Mouse (Mus musculus) c-Kit-negative CD71-positive TER-119-positive erythroid progenitor cells, embryonic 14.5 days (primary cell): Measurements from ENCODE around the gene Tctn1.

ENCODE experiments used
- DNase-seq: peaks from one replicate; pipeline ENCODE4 v3.0.0-alpha.2; 2013; ENCODE audit warnings: low read depth, low spot score

The Tctn1 gene

GRCm38 (mm10) chr5:122285767-122286150 is 21.5 kb upstream of the Tctn1 start:
- DNase-seq = no peak

- DNase-seq = no peak
These were observed 20.9 kb upstream of the Tctn1 start for GRCm38 (mm10) chr5:122285029-122285766.

DNA sequence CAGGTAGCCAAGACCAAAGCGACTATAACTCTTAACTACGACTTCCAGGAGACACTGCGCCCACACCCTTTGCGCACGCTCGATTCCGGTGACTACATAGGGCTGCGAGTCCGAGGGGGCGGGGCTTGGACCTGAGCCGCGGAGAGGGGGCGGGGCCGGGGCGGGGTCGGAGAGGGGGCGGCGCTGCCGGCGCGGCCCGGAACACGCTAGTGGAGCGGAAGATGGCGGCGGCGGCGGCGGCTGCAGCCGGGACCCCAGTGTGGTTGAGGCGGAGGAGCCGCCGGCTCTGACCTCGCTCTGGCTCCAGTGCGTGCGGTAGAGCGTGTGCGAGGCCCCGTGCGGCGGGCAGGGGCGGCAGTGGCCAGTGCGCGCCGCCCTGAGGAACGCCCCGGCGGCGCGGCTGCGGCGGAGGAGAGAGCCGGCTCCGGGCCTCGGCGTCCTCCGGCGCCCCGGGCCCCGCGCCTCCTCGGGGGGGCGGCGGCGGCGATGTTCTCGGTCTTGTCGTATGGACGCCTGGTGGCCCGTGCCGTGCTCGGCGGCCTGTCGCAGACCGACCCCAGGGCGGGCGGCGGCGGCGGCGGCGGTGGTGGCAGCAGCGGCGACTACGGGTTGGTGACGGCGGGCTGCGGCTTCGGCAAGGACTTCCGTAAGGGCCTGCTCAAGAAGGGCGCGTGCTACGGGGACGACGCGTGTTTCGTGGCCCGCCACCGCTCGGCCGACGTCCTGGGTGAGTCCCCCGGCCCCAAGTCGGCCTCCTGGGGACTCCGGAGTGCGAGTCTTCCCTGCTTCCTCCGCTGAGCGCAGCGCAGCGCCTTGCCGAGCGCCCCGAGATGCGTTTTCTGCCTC is 20.1 kb upstream of the Tctn1 start, which contains the start of gene Pptc7:
Pptc7 (plus strand) TSS at position 183 of the 846 bp plus-strand sequence.
- peak; percentile 86 for DNase-seq

GRCm38 (mm10) chr5:122283828-122284182 is 19.5 kb upstream of the Tctn1 start:
- DNase-seq = no peak

- DNase-seq = no peak
These were observed 16.7 kb upstream of the Tctn1 start for GRCm38 (mm10) chr5:122280827-122281462.

- DNase-seq = no peak
These were observed 16.2 kb upstream of the Tctn1 start for GRCm38 (mm10) chr5:122280422-122280826.

DNA sequence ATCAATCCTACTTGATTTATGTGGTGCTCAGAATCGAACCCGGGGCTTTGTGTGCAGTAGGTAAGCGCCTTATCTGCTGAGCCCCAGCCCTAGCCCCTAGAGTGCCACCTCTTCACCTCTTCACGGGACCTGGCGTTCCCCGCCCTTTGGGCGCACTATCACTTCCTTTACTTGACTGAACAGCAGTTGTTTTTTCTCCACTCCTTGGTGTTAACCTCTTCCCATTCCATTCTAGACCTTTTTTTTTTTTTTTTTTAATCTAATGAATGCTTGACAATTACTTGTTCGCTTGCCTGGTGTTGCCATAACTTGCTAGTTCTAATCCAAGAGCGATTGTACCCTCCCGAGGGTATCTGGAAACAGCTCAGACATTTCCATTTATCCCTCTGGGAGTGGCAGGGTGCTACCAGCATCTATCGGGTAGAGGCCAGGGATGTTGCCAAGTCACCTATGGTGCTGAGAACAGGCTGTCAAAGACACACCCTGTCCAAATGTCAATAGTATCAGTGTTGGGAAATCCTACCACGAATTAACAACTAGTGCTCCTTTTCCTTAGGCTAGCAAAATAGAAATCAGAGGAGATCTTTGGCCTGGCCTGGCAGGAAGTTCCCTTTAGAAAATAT is 15.7 kb upstream of the Tctn1 start:
- DNase-seq = no peak

- no peak for DNase-seq
These were observed 14.7 kb upstream of the Tctn1 start for GRCm38 (mm10) chr5:122278946-122279345.

DNA sequence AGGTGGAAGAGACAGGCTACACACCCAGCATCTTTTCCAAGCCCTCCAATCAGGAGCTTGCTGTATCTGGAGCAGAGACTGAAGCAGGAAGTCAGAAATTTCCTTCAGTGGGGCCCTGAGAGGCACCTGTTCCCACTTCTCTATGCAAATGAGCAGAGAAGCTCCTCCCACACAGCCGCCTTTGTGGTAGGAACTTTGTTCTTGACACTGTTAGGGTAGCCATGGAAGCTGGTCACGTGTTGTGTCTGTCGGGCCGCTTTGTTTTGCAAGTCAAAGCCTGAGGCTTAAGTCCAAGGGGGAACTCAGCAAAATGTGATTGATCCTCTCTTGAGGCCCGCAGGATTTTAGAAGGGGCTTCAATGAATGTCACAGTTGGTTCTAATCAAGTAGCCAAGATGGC is 10.5 kb upstream of the Tctn1 start:
- no peak for DNase-seq

DNA sequence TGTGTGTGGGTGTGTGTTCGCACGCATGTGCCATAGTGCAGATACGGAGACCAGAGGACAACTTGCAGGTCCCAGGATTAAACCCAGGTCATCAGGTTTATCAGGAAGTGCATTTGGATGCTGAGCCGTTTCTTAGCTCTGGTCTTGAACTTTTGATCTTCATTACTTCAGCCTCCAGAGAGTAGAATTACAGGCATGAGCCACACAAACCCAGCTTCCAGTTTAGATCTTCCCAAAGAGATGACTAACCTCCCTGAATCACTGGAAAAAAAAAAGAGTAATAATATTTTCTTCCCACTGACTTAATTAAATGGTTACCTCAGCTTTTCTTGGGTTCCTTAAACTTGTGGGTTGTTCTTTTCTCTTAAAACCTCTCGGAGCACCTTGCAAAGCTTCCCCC is 8.6 kb upstream of the Tctn1 start:
- DNase-seq = no peak

GRCm38 (mm10) chr5:122268858-122269604 is 4.8 kb upstream of the Tctn1 start:
- no peak for DNase-seq

- peak; percentile 51 for DNase-seq
These were observed 3.6 kb upstream of the Tctn1 start for GRCm38 (mm10) chr5:122267899-122268298.

DNA sequence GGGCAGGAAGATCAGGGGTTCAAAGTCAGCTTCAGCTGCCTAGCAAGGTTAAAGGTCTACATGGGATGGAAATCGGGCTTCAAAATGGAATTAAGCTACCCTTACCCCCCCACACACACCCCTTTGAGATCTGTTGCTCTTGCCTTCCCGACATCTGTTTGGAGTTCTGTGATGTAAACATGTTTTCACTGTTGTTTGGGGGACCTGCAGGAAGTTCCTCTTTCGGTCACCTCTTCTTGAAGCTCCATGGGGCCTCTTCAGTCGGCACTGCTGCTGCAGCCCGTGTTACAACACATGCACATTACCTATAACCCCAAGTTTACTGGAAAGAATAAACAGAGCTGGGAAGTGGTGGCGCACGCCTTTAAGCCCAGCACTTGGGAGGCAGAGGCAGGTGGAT is 2.9 kb upstream of the Tctn1 start:
- DNase-seq = no peak

DNA sequence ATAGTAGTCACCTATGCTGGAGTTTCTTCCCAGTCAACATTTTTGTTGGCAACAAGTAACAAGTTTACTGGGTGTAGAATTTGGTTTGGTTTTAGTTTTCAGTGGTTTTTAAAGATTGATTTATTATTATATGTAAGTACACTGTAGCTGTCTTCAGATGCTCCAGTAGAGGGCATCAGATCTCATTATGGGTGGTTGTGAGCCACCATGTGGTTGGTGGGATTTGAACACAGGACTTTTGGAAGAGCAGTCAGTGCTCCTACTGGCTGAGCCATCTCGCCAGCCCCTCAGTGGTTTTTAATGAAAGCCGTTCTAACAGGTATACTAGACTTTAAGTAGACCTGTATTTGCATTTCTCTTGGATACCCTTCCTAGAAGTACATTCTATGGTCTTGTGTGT is 1.7 kb upstream of the Tctn1 start:
- no peak for DNase-seq

- peak; percentile 26 for DNase-seq
These were observed 927 bp upstream of the Tctn1 start for GRCm38 (mm10) chr5:122265187-122265586.

- DNase-seq = no peak
These were observed 2.2 kb downstream of the Tctn1 start for GRCm38 (mm10) chr5:122262104-122262503.

- DNase-seq = no peak
These were observed 6.1 kb downstream of the Tctn1 start for GRCm38 (mm10) chr5:122258027-122258741.

DNA sequence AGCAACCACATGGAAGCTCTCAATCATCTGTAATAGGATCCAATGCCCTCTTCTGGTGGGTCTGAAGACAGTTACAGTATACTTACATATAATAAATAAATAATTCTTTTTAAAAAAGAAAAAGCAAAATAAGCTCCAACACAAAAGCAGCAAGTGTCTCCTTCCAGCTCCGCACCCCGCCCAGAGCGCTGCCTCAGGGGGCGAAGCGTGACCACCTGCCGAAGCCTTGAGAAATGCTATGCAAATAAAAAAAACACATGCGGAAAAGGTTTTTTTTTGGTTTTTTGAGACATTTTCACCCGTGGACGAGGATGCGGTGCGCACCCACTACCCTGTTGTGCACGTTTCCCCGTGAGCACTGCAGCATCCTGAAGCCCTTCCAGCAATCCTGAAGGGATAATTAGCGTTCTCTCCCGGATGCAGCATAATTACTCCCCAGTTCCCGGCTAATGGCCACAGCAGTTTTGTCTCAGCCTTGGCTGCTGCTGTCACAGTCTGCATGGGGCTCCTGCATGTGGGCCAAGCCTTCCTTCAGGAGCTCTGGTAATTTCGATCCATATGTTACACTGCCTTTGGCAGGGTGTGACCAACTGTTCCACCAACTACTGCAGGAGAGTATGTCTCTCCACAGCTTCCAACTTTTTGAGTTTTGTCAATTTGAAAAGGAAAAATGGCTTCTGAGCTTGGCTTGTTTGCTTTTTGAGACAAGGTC is 12.2 kb downstream of the Tctn1 start:
- no peak for DNase-seq

DNA sequence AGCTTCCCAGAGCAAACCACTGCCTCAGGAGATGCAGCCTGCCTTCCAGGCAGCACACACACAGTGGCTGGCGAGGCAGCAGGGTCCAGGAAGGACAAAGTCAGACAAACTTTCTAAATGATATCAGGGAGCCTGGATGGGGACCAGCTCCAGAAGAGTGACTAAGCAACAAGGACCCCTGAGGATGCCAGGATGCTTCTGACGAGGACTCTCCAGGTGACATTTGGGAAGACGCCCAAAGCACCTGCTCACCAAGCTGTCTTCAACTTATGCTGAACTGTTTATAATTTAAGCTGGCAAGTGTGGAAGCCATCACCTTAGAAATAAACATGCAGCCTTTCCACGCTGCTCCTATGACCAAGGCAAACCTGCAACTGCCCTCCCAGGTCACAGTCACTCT is 15.0 kb downstream of the Tctn1 start:
- DNase-seq = no peak

DNA sequence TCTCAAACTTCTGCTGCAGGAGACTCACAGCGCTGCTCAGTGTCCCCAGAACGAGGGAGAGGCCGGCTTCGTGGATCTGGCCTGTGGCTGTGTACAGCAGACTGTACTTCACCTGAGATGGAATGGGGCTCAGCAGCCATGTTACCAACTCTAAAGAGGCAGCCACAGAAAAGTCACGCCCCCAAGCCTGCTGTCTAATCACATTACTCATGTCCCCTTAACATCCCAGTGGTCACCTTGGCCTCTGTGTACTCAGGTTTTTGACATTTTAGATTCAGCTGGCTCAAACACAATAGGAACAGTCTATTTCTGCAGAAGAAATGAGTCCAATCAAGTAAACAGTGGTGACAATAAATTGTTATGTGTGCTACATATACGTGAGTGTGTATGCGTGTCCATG is 16.3 kb downstream of the Tctn1 start:
- no peak for DNase-seq
